Mouse (Mus musculus): ENCODE results near the gene Lce1a2. TPM values are rescaled to one million over a fixed set of nuclear protein-coding genes. Genes with fewer than 3 reads are reported as not detected.
"Not testable (repeated sequence)": the region's sequence is repeated elsewhere in the genome, so short reads cannot be mapped to it uniquely, and the experiment has no call there.

Lce1a2 gene
- polyA plus RNA-seq (2012; ENCODE audit: insufficient read depth, low replicate concordance): not detected in 2 replicates

DNA sequence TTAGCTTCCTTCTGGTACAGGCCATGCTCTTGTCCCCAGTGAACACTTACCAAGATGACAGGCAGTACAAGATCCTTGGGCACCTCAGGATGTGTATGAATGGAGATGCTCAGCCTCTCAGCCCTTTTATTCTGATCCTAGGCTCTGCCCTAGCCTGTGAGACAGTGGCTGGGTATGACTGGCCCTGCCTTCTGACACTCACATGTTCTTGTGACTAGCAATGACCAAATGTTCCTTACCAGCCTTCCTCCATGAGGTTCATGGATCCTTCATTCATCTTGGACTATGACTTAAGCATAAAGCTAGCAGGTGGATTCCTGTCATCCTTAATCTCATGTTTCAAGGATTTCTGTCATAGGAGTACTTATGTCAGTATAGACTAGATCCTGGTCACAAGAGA, at the start of gene Lce1a2:
Gene Lce1a2 (minus strand): TSS at position 101 of the 400 bp plus-strand sequence.
- TF ChIP-seq FLI1 (IDR thresholded peaks at IDR 0.05; ENCODE audit: low read length) (no peak), GATA1 (IDR thresholded peaks at IDR 0.05; ENCODE audit: borderline replicate concordance, low read length) (no peak)
- Histone ChIP-seq H3K36me3 (replicated peaks; ENCODE audit: low read length) (no peaks in the 10 kb centered on the region), H3K27me3 (replicated peaks) (no peaks in the 10 kb centered on the region), H3K9me3 (no peaks in the 10 kb centered on the region), H3K4me1 (no peaks in the 10 kb centered on the region), H3K4me3 (replicated peaks) (no peak within 1 kb of the TSS)

DNA sequence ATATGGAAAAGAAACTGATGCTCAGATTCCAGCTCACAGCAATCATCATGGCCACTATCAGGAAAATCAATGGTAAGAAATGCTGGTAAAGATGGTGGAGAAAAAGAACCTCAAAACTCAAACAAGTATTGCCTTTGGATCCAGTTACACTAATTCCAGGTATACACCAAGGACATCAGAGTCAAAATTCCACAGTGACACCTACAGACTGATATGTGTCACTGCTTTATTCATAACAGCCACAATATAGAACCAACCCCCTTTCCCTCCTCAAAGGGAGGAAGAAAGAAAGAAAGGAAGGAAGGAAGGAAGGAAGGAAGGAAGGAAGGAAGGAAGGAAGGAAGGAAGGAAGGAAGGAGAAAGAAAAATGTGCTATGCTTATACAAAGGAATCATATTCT, 45.0 kb upstream of the Lce1a2 start:
- Histone ChIP-seq H3K9me3 (no peaks in the 10 kb centered on the region), H3K27me3 (replicated peaks) (no peaks in the 10 kb centered on the region), H3K4me3 (replicated peaks) (no peak overlapping the region), H3K36me3 (replicated peaks; ENCODE audit: low read length) (no peaks in the 10 kb centered on the region), H3K4me1 (no peaks in the 10 kb centered on the region)
- TF ChIP-seq FLI1 (IDR thresholded peaks at IDR 0.05; ENCODE audit: low read length) (no peak), GATA1 (IDR thresholded peaks at IDR 0.05; ENCODE audit: borderline replicate concordance, low read length) (no peak)

DNA sequence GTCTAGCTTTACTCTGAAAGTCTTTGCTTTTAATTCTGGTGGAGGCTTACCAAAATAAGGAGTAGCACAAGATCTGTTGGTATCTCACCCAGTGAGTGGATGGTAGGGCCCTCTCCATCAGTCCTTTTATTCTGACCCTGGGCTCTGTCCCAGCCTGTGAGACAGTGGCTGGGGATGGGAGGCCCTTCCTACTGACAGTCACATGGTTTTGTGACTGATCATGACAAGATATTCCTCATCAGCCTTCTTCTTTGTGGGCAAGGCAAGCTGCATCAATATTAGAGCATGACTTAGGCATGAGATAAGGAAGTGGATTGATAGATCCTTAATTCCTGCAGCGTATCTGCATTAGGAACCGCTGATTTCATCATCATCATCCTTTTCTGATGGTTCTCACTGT, 38.9 kb upstream of the Lce1a2 start, which contains the start of gene Lce1e:
Gene Lce1e (minus strand): TSS at position 101 of the 400 bp plus-strand sequence.
- H3K27me3 ChIP-seq (replicated peaks): no peaks in the 10 kb centered on the region
- H3K36me3 ChIP-seq (replicated peaks; ENCODE audit: low read length): no peaks in the 10 kb centered on the region
- no peak within 1 kb of the TSS for H3K4me3 ChIP-seq (replicated peaks)
- TF ChIP-seq GATA1 (IDR thresholded peaks at IDR 0.05; ENCODE audit: borderline replicate concordance, low read length) (no peak), FLI1 (IDR thresholded peaks at IDR 0.05; ENCODE audit: low read length) (no peak)
- H3K4me1 ChIP-seq: no peaks in the 10 kb centered on the region
- no peaks in the 10 kb centered on the region for H3K9me3 ChIP-seq

DNA sequence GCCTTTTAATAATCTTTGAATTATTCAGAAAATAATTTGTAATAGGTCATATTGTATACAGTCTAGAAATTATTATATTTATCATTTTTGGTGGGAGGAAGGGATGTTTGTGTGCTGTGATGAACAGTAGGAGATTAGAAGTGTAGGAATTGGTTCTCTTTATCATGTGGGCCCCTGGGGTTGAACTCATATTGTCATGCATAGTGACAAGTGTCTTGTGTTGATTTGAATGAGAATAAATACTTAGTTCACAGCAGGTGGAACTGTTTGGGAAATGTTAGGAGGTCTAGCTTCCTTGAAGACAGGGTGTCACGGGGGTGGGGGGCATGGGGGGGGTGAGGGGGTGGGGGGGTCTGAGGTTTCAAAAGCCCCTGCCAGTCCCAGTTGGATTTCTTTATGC, 24.5 kb upstream of the Lce1a2 start:
- TF ChIP-seq GATA1 (IDR thresholded peaks at IDR 0.05; ENCODE audit: borderline replicate concordance, low read length) (no peak), FLI1 (IDR thresholded peaks at IDR 0.05; ENCODE audit: low read length) (no peak)
- Histone ChIP-seq H3K4me1 (no peaks in the 10 kb centered on the region), H3K9me3 (no peaks in the 10 kb centered on the region)

DNA sequence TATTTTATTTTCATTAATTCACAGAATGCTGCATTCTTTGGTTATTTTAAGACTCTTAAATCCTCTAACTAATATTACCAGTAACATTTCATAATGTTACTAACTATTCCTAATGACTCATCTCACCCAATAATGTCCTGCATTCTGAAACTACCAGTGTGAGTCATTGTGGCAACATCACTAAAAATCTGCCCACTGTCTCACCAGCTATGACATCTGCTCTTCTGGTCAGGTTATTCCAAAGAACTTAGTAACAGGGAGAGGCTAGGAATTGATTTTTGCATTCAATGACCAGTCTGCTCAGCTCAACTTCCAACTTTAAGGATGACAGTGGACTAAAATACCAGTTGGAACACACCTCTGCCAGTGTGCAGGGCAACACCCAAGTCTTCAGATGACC, 21.6 kb upstream of the Lce1a2 start:
- no peaks in the 10 kb centered on the region for H3K4me1 ChIP-seq
- no peaks in the 10 kb centered on the region for H3K9me3 ChIP-seq
- TF ChIP-seq GATA1 (IDR thresholded peaks at IDR 0.05; ENCODE audit: borderline replicate concordance, low read length) (no peak), FLI1 (IDR thresholded peaks at IDR 0.05; ENCODE audit: low read length) (no peak)
- no peaks in the 10 kb centered on the region for H3K36me3 ChIP-seq (replicated peaks; ENCODE audit: low read length)
- no peak overlapping the region for H3K4me3 ChIP-seq (replicated peaks)
- no peaks in the 10 kb centered on the region for H3K27me3 ChIP-seq (replicated peaks)

More for the DNA sequence above, 24.5 kb upstream of the Lce1a2 start:
- no peaks in the 10 kb centered on the region for H3K27me3 ChIP-seq (replicated peaks)
- H3K4me3 ChIP-seq (replicated peaks): no peak overlapping the region
- no peaks in the 10 kb centered on the region for H3K36me3 ChIP-seq (replicated peaks; ENCODE audit: low read length)

DNA sequence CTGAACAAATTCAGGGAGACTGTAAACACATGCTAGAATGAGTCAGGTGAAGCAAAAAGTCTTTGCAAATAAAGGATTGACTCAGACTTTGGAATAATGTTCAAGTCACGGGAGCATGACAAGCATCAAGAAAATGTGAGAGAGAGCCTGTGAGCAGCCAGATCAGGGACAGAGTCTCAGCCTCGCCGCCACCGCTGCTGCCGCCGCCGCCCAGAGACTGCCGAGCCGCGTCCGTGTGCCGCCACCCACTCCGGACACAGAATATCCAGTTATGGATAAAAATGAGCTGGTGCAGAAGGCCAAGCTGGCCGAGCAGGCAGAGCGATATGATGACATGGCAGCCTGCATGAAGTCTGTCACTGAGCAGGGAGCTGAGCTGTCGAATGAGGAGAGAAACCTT, 19.0 kb upstream of the Lce1a2 start:
- H3K4me3 ChIP-seq (replicated peaks); H3K4me1 ChIP-seq; H3K9me3 ChIP-seq: not testable (repeated sequence)

DNA sequence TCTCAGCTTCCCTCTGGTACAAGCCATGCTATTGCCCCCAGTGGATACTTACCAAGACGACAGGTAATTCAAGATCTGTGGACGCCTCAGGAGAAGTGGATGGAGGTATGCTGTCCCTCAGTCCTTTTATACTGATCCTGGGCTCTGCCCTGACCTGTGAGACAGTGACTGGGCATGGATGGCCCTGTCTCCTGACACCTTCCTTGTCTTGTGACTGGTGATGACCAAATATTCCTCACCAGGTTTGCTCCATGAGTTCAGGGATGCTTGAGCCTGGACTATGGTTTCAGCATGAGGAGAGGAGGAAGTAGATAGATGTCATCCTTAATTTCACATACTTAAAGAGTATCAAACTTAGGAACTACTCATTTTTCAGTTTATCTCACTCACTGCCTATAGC, 17.0 kb upstream of the Lce1a2 start, which contains the start of gene Lce1d:
Gene Lce1d (minus strand): TSS at position 101 of the 400 bp plus-strand sequence.
- Histone ChIP-seq H3K9me3 (no peaks in the 10 kb centered on the region), H3K36me3 (replicated peaks; ENCODE audit: low read length) (no peaks in the 10 kb centered on the region), H3K4me3 (replicated peaks) (no peak within 1 kb of the TSS), H3K27me3 (replicated peaks) (no peaks in the 10 kb centered on the region), H3K4me1 (no peaks in the 10 kb centered on the region)
- TF ChIP-seq FLI1 (IDR thresholded peaks at IDR 0.05; ENCODE audit: low read length) (no peak), GATA1 (IDR thresholded peaks at IDR 0.05; ENCODE audit: borderline replicate concordance, low read length) (no peak)

More for the DNA sequence above, 19.0 kb upstream of the Lce1a2 start:
- H3K27me3 ChIP-seq (replicated peaks); H3K36me3 ChIP-seq (replicated peaks; ENCODE audit: low read length): not testable (repeated sequence)

DNA sequence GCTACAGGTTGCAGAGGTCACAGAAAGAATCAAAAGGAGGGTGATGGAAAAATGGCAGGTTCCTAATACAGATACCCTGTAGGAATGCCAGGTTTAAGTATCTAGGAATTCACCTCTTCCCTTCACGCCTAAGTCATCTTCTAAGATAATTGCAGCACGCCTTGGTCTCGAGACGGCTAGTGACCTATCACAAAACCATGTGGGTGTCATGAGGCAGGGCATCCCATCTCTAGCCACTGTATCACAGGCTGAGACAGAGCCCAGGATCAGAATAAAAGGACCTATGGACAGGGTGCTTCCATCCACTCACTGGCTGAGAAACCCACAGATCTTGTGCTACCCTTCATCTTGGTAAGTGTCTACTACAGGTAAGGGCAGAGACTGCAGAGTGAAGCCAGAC, 8.8 kb upstream of the Lce1a2 start, which contains the start of gene Lce1c:
Gene Lce1c (plus strand): TSS at position 301 of the 400 bp plus-strand sequence.
- Histone ChIP-seq H3K27me3 (replicated peaks) (no peaks in the 10 kb centered on the region), H3K4me3 (replicated peaks) (no peak within 1 kb of the TSS), H3K36me3 (replicated peaks; ENCODE audit: low read length) (no peaks in the 10 kb centered on the region), H3K4me1 (no peaks in the 10 kb centered on the region), H3K9me3 (no peaks in the 10 kb centered on the region)
- TF ChIP-seq GATA1 (IDR thresholded peaks at IDR 0.05; ENCODE audit: borderline replicate concordance, low read length) (no peak), FLI1 (IDR thresholded peaks at IDR 0.05; ENCODE audit: low read length) (no peak)

DNA sequence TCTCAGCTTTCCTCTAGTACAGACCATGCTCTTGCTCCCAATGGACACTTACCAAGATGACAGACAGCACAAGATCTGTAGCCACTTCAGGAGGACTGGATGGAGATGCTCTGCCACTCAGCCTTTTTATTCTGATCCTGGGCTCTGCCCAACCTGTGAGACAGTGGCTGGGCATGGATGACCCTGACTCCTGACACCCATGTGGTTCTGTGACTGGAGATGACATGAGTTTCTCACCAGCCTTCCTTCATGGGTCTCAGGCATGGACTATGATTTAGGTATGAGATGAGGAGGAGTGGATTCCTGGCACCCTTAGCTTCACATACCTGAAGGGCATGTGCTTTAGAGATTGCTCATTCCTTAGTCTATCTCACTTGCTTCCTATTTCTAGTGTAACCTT, 13.3 kb downstream of the Lce1a2 start, which contains the start of gene Lce1b:
Gene Lce1b (minus strand): TSS at position 101 of the 400 bp plus-strand sequence.
- H3K36me3 ChIP-seq (replicated peaks; ENCODE audit: low read length): no peaks in the 10 kb centered on the region
- no peaks in the 10 kb centered on the region for H3K4me1 ChIP-seq
- no peak within 1 kb of the TSS for H3K4me3 ChIP-seq (replicated peaks)
- TF ChIP-seq GATA1 (IDR thresholded peaks at IDR 0.05; ENCODE audit: borderline replicate concordance, low read length): no peak
- no peak for TF ChIP-seq FLI1 (IDR thresholded peaks at IDR 0.05; ENCODE audit: low read length)
- H3K9me3 ChIP-seq: no peaks in the 10 kb centered on the region
- no peaks in the 10 kb centered on the region for H3K27me3 ChIP-seq (replicated peaks)

DNA sequence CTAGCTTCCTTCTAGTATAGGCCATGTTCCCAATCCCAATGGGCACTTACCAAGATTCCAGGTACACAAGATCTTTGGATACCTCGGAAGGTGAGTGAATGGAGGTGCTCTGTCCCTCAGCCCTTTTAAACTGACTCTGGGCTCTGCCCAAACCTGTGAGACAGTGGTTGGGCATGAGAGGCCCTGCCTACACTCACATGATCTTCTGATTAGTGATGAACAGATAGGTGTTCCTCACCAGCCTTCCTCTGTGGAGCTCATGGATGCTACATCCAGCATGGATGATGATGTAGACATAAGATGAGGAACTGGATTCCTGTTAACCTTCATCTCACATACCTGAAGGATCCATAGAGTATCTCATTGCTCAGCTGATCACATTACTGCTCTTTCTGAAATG, 21.9 kb downstream of the Lce1a2 start, which contains the start of gene Lce1a1:
Gene Lce1a1 (minus strand): TSS at position 101 of the 400 bp plus-strand sequence.
- Histone ChIP-seq H3K9me3 (no peaks in the 10 kb centered on the region), H3K36me3 (replicated peaks; ENCODE audit: low read length) (no peaks in the 10 kb centered on the region), H3K4me3 (replicated peaks) (no peak within 1 kb of the TSS), H3K27me3 (replicated peaks) (no peaks in the 10 kb centered on the region), H3K4me1 (no peaks in the 10 kb centered on the region)
- no peak for TF ChIP-seq GATA1 (IDR thresholded peaks at IDR 0.05; ENCODE audit: borderline replicate concordance, low read length)
- TF ChIP-seq FLI1 (IDR thresholded peaks at IDR 0.05; ENCODE audit: low read length): no peak

DNA sequence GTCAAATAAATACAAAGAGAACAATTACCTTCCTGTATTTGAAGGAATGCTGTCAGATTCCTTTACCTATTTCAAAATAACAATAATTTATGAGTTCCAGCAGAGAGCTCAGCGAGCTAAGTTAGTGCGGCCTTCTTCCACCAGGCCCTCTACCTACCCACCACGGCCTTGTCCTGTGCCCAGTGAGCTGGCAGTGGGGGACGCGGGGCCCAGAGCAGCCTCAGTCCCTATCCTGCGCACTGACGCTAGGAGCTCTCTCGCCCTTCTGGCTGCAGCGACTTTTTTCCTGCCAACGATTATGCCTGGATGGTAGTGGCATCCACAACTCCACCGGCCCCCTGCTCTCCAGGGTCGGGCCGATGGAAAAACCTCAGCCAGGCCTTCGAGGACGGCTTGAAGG, 30.3 kb downstream of the Lce1a2 start:
- H3K4me3 ChIP-seq (replicated peaks): no peak overlapping the region
- no peaks in the 10 kb centered on the region for H3K4me1 ChIP-seq
- no peak for TF ChIP-seq FLI1 (IDR thresholded peaks at IDR 0.05; ENCODE audit: low read length)
- H3K36me3 ChIP-seq (replicated peaks; ENCODE audit: low read length): no peaks in the 10 kb centered on the region
- peaks cover 4% of the 10 kb centered on the region; the same call in 1 of the 2 replicates for H3K9me3 ChIP-seq
- no peaks in the 10 kb centered on the region for H3K27me3 ChIP-seq (replicated peaks)

Data from megakaryocyte, embryonic 14.5 days (primary cell).